Mouse (Mus musculus) left cerebral cortex, postnatal 25 days (tissue): Measurements from ENCODE around the gene R3hdm2. TPM values are rescaled to one million over a fixed set of nuclear protein-coding genes. Genes with fewer than 3 reads are reported as not detected.

ENCODE experiments used
- DNase-seq, 2 experiments: peaks; one replicate each; pipeline ENCODE4 v3.0.0; 2022; ENCODE audit warnings: low spot score in 2 of 2, mixed read lengths in 1 of 2
- intact Hi-C: fragments of 180-260 bp; cut with DNase I; formaldehyde crosslinking; loops from one replicate; pipeline ENCODE4 v1.15.1; 2025
- total RNA-seq, 2 experiments: library from RNA; stranded (reverse); gene quantifications; 2 replicates each; pipeline ENCODE4 v1.2.3; 2021

R3hdm2 gene
- total RNA-seq, 2 experiments from 2014 or later = 316 to 372 TPM

GRCm38 (mm10) chr10:127479131-127479530 lies 99.0 kb downstream of the R3hdm2 start:
- intact Hi-C loops = no loop called here
- peak in 1 of 2 experiments; percentile 58 for DNase-seq

- intact Hi-C loops = loop anchor here (5.0 kb wide), 1 partner anchor 129 kb away; the partner anchor contains the start of gene Inhbe
- DNase-seq = peak; percentile 69 to 91
These were observed 101.0 kb downstream of the R3hdm2 start for GRCm38 (mm10) chr10:127480833-127481813.

- intact Hi-C loops = no loop called here
- no peak for DNase-seq
These were observed 105.1 kb downstream of the R3hdm2 start for GRCm38 (mm10) chr10:127485235-127485634.

GRCm38 (mm10) chr10:127488856-127489255 lies 108.7 kb downstream of the R3hdm2 start:
- DNase-seq = no peak
- intact Hi-C loops = no loop called here

- no peak for DNase-seq
- intact Hi-C loops = no loop called here
These were observed 110.3 kb downstream of the R3hdm2 start for GRCm38 (mm10) chr10:127490160-127491127.

GRCm38 (mm10) chr10:127491128-127491512 lies 111.0 kb downstream of the R3hdm2 start:
- intact Hi-C loops = no loop called here
- peak in 1 of 2 experiments; percentile 32 for DNase-seq

- intact Hi-C loops = no loop called here
- no peak for DNase-seq
These were observed 112.0 kb downstream of the R3hdm2 start for GRCm38 (mm10) chr10:127492118-127492517.

GRCm38 (mm10) chr10:127496156-127496555 lies 116.0 kb downstream of the R3hdm2 start:
- no peak for DNase-seq
- intact Hi-C loops = no loop called here

GRCm38 (mm10) chr10:127499516-127499915 lies 119.4 kb downstream of the R3hdm2 start:
- no peak for DNase-seq
- intact Hi-C loops = no loop called here

- intact Hi-C loops = no loop called here
These were observed 119.9 kb downstream of the R3hdm2 start for GRCm38 (mm10) chr10:127500042-127500441.

GRCm38 (mm10) chr10:127500894-127501893 lies 121.1 kb downstream of the R3hdm2 start, which contains the start of gene Stac3:
TSS of gene Stac3 (plus strand) at chr10:127501686.
- DNase-seq = no peak

More at GRCm38 (mm10) chr10:127500042-127500441, 119.9 kb downstream of the R3hdm2 start:
- peak in 1 of 2 experiments; percentile 43 for DNase-seq

GRCm38 (mm10) chr10:127508239-127508638 lies 128.1 kb downstream of the R3hdm2 start:
- intact Hi-C loops = no loop called here
- peak; percentile 73 to 75 for DNase-seq

More at GRCm38 (mm10) chr10:127500894-127501893, 121.1 kb downstream of the R3hdm2 start, which contains the start of gene Stac3:
- intact Hi-C loops = no loop called here

GRCm38 (mm10) chr10:127509051-127509836 lies 129.1 kb downstream of the R3hdm2 start:
- intact Hi-C loops = loop anchor here (1.0 kb wide), 1 partner anchor 29 kb away; no protein-coding TSS in a partner anchor
- DNase-seq = peak; percentile 81 to 84

- intact Hi-C loops = loop anchor here (1.0 kb wide), 1 partner anchor 28 kb away; no protein-coding TSS in a partner anchor
These were observed 129.9 kb downstream of the R3hdm2 start for GRCm38 (mm10) chr10:127509837-127510701.

GRCm38 (mm10) chr10:127510895-127511617 lies 130.9 kb downstream of the R3hdm2 start:
- intact Hi-C loops = no loop called here
- no peak for DNase-seq

More at GRCm38 (mm10) chr10:127509837-127510701, 129.9 kb downstream of the R3hdm2 start:
- DNase-seq = no peak
